Mouse (Mus musculus): ENCODE results near the gene Pgam2. TPM values are rescaled to one million over a fixed set of nuclear protein-coding genes. Genes with fewer than 3 reads are reported as not detected.

Gene Pgam2
- polyA plus RNA-seq, 1 experiment from 2014 or later: 2.1 TPM

GRCm38 (mm10) chr11:5840346-5840745 lies 36.8 kb upstream of the Pgam2 start:
- DNase-seq (ENCODE audit: low spot score) (no peak), ATAC-seq (no peak)
- H3K9me3 ChIP-seq (replicated peaks; ENCODE audit: control insufficient read depth, low read length): no peaks in the 10 kb centered on the region
- H3K27ac ChIP-seq (ENCODE audit: low read depth, low read length): no peak overlapping the region
- no peak overlapping the region for H3K9ac ChIP-seq (ENCODE audit: low read length)
- no peak overlapping the region for H3K4me2 ChIP-seq (ENCODE audit: low read length)
- H3K36me3 ChIP-seq (ENCODE audit: control insufficient read depth, insufficient read depth, low read length): no peaks in the 10 kb centered on the region
- 73% methylated on average over 7 of the region's 7 CpGs for WGBS
- H3K4me3 ChIP-seq (ENCODE audit: low read depth, low read length): no peak overlapping the region
- no peaks in the 10 kb centered on the region for H3K27me3 ChIP-seq (replicated peaks; ENCODE audit: control insufficient read depth, insufficient read depth, low read length)
- no peaks in the 10 kb centered on the region; the same call in 1 of the 2 replicates for H3K4me1 ChIP-seq (ENCODE audit: control insufficient read depth, insufficient read depth, low read length)

- Histone ChIP-seq H3K27me3 (replicated peaks; ENCODE audit: control insufficient read depth, insufficient read depth, low read length) (no peaks in the 10 kb centered on the region), H3K9me3 (replicated peaks; ENCODE audit: control insufficient read depth, low read length) (no peaks in the 10 kb centered on the region), H3K4me2 (ENCODE audit: low read length) (peak within 1 kb of the TSS; percentile 88), H3K9ac (ENCODE audit: low read length) (peak within 1 kb of the TSS; percentile 83), H3K36me3 (ENCODE audit: control insufficient read depth, insufficient read depth, low read length) (0 out of 2 replicates have a peak, but pooled peaks cover 5% of the 10 kb centered on the region), H3K27ac (ENCODE audit: low read depth, low read length) (peak within 1 kb of the TSS; percentile 70), H3K4me1 (ENCODE audit: control insufficient read depth, insufficient read depth, low read length) (no peaks in the 10 kb centered on the region; the same call in 1 of the 2 replicates), H3K4me3 (ENCODE audit: low read depth, low read length) (peak within 1 kb of the TSS; percentile 64)
- peak; percentile 95 for ATAC-seq
- WGBS: under 1% methylated on average over 63 of the region's 63 CpGs
- DNase-seq (ENCODE audit: low spot score): peak; percentile 96
These were observed 34.0 kb upstream of the Pgam2 start, which contains the start of gene Polm for GRCm38 (mm10) chr11:5837251-5838246. Polm (minus strand) TSS chr11:5838016.

GRCm38 (mm10) chr11:5836126-5836525 lies 32.6 kb upstream of the Pgam2 start:
- Histone ChIP-seq H3K9me3 (replicated peaks; ENCODE audit: control insufficient read depth, low read length) (no peaks in the 10 kb centered on the region), H3K9ac (ENCODE audit: low read length) (no peak overlapping the region), H3K4me2 (ENCODE audit: low read length) (no peak overlapping the region), H3K27ac (ENCODE audit: low read depth, low read length) (no peak overlapping the region), H3K4me3 (ENCODE audit: low read depth, low read length) (no peak overlapping the region), H3K4me1 (ENCODE audit: control insufficient read depth, insufficient read depth, low read length) (no peaks in the 10 kb centered on the region; the same call in 1 of the 2 replicates), H3K27me3 (replicated peaks; ENCODE audit: control insufficient read depth, insufficient read depth, low read length) (no peaks in the 10 kb centered on the region), H3K36me3 (ENCODE audit: control insufficient read depth, insufficient read depth, low read length) (peaks cover 15% of the 10 kb centered on the region; the same call in 1 of the 2 replicates)
- DNase-seq (ENCODE audit: low spot score): peak; percentile 20
- ATAC-seq: no peak
- WGBS: 48% methylated on average over 1 of the region's 1 CpGs

- H3K4me2 ChIP-seq (ENCODE audit: low read length): no peak overlapping the region
- H3K36me3 ChIP-seq (ENCODE audit: control insufficient read depth, insufficient read depth, low read length): peaks cover 24% of the 10 kb centered on the region; the same call in 1 of the 2 replicates
- H3K4me3 ChIP-seq (ENCODE audit: low read depth, low read length): no peak overlapping the region
- no peaks in the 10 kb centered on the region for H3K27me3 ChIP-seq (replicated peaks; ENCODE audit: control insufficient read depth, insufficient read depth, low read length)
- WGBS: 90% methylated on average over 7 of the region's 7 CpGs
- H3K4me1 ChIP-seq (ENCODE audit: control insufficient read depth, insufficient read depth, low read length): no peaks in the 10 kb centered on the region; the same call in 1 of the 2 replicates
- H3K27ac ChIP-seq (ENCODE audit: low read depth, low read length): no peak overlapping the region
- H3K9ac ChIP-seq (ENCODE audit: low read length): no peak overlapping the region
- ATAC-seq (no peak), DNase-seq (ENCODE audit: low spot score) (no peak)
- no peaks in the 10 kb centered on the region for H3K9me3 ChIP-seq (replicated peaks; ENCODE audit: control insufficient read depth, low read length)
These were observed 31.5 kb upstream of the Pgam2 start for GRCm38 (mm10) chr11:5835057-5835456.

GRCm38 (mm10) chr11:5834506-5834905 lies 31.0 kb upstream of the Pgam2 start:
- no peaks in the 10 kb centered on the region for H3K27me3 ChIP-seq (replicated peaks; ENCODE audit: control insufficient read depth, insufficient read depth, low read length)

GRCm38 (mm10) chr11:5829327-5829726 lies 25.8 kb upstream of the Pgam2 start:
- DNase-seq (ENCODE audit: low spot score): no peak
- ATAC-seq: no peak
- Histone ChIP-seq H3K27ac (ENCODE audit: low read depth, low read length) (no peak overlapping the region), H3K4me1 (ENCODE audit: control insufficient read depth, insufficient read depth, low read length) (no peaks in the 10 kb centered on the region), H3K27me3 (replicated peaks; ENCODE audit: control insufficient read depth, insufficient read depth, low read length) (no peaks in the 10 kb centered on the region), H3K4me3 (ENCODE audit: low read depth, low read length) (no peak overlapping the region), H3K4me2 (ENCODE audit: low read length) (no peak overlapping the region), H3K36me3 (ENCODE audit: control insufficient read depth, insufficient read depth, low read length) (peaks cover 46% of the 10 kb centered on the region), H3K9ac (ENCODE audit: low read length) (no peak overlapping the region), H3K9me3 (replicated peaks; ENCODE audit: control insufficient read depth, low read length) (no peaks in the 10 kb centered on the region)
- 92% methylated on average over 12 of the region's 12 CpGs for WGBS

More at GRCm38 (mm10) chr11:5834506-5834905, 31.0 kb upstream of the Pgam2 start:
- no peaks in the 10 kb centered on the region; the same call in 1 of the 2 replicates for H3K4me1 ChIP-seq (ENCODE audit: control insufficient read depth, insufficient read depth, low read length)
- H3K36me3 ChIP-seq (ENCODE audit: control insufficient read depth, insufficient read depth, low read length): peaks cover 28% of the 10 kb centered on the region; the same call in 1 of the 2 replicates
- DNase-seq (ENCODE audit: low spot score) (no peak), ATAC-seq (no peak)
- no peak overlapping the region for H3K9ac ChIP-seq (ENCODE audit: low read length)
- WGBS: 90% methylated on average over 9 of the region's 9 CpGs
- H3K9me3 ChIP-seq (replicated peaks; ENCODE audit: control insufficient read depth, low read length): no peaks in the 10 kb centered on the region
- no peak overlapping the region for H3K4me2 ChIP-seq (ENCODE audit: low read length)
- no peak overlapping the region for H3K27ac ChIP-seq (ENCODE audit: low read depth, low read length)
- H3K4me3 ChIP-seq (ENCODE audit: low read depth, low read length): no peak overlapping the region

GRCm38 (mm10) chr11:5828509-5829191 lies 25.1 kb upstream of the Pgam2 start:
- DNase-seq (ENCODE audit: low spot score): no peak
- H3K9ac ChIP-seq (ENCODE audit: low read length): no peak overlapping the region
- WGBS: 90% methylated on average over 11 of the region's 11 CpGs
- H3K9me3 ChIP-seq (replicated peaks; ENCODE audit: control insufficient read depth, low read length): no peaks in the 10 kb centered on the region
- no peak overlapping the region for H3K4me3 ChIP-seq (ENCODE audit: low read depth, low read length)
- H3K36me3 ChIP-seq (ENCODE audit: control insufficient read depth, insufficient read depth, low read length): peaks cover 41% of the 10 kb centered on the region
- H3K27me3 ChIP-seq (replicated peaks; ENCODE audit: control insufficient read depth, insufficient read depth, low read length): no peaks in the 10 kb centered on the region
- no peak overlapping the region for H3K27ac ChIP-seq (ENCODE audit: low read depth, low read length)
- no peak for ATAC-seq
- no peaks in the 10 kb centered on the region for H3K4me1 ChIP-seq (ENCODE audit: control insufficient read depth, insufficient read depth, low read length)
- no peak overlapping the region for H3K4me2 ChIP-seq (ENCODE audit: low read length)

GRCm38 (mm10) chr11:5827931-5828330 lies 24.4 kb upstream of the Pgam2 start:
- Histone ChIP-seq H3K4me3 (ENCODE audit: low read depth, low read length) (no peak overlapping the region), H3K4me2 (ENCODE audit: low read length) (no peak overlapping the region), H3K27me3 (replicated peaks; ENCODE audit: control insufficient read depth, insufficient read depth, low read length) (no peaks in the 10 kb centered on the region), H3K9ac (ENCODE audit: low read length) (no peak overlapping the region), H3K36me3 (ENCODE audit: control insufficient read depth, insufficient read depth, low read length) (peaks cover 41% of the 10 kb centered on the region), H3K9me3 (replicated peaks; ENCODE audit: control insufficient read depth, low read length) (no peaks in the 10 kb centered on the region), H3K4me1 (ENCODE audit: control insufficient read depth, insufficient read depth, low read length) (no peaks in the 10 kb centered on the region), H3K27ac (ENCODE audit: low read depth, low read length) (no peak overlapping the region)
- ATAC-seq (no peak), DNase-seq (ENCODE audit: low spot score) (no peak)
- WGBS: 91% methylated on average over 5 of the region's 5 CpGs

All from forebrain, embryonic 14.5 days (tissue).